Mouse (Mus musculus) yolk sac, embryonic 10.5 days (tissue): ENCODE results near the gene Olfr1009.
"Not testable (repeated sequence)": the region's sequence is repeated elsewhere in the genome, so short reads cannot be mapped to it uniquely, and the experiment has no call there.

Experiments used
- DNase-seq: peaks from one replicate; pipeline ENCODE4 v3.0.0-alpha.2; 2017; ENCODE audit warnings: low spot score

Gene Olfr1009

DNA sequence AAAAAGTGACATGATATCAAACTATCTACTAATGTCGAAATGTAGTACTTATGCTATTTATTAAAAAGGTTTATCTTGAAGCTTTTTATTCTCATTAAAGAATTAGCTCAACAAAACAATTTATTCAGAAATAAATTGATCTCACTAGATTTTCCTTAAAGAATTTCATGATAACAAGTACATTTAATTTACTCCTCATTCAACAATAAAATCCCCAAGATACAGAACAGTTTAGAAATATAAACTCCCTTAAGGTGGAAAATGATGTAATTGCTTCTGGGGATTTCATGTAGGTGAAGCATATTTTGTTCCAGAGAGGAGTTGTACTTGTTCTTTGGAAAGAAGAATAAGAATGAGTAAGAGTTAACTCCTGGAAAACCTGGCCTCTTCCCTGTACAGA, at the start of gene Olfr1009:
TSS of gene Olfr1009 (plus strand) at position 301 of the 400 bp plus-strand sequence.
- no peak for DNase-seq

DNA sequence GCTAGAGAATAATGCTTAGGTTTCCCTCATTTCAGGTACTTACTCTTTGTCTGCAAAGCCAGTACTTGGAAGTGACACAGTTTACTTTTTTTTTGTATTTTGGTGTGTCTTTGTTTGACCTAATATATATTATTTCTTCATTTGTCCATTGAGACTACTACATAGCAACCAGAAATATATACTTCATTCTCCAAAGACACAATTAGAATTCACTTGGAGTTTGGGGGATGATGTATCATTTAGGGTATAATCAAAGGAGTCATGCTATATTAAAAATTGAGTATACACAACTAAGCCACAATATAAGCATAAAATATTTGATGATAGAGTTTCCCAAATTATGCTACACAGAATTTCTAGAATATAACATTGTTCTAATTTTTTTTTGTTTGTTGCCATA, 36.6 kb upstream of the Olfr1009 start, which contains the start of gene Olfr1006:
TSS of gene Olfr1006 (minus strand) at position 101 of the 400 bp plus-strand sequence.
- no peak for DNase-seq

DNA sequence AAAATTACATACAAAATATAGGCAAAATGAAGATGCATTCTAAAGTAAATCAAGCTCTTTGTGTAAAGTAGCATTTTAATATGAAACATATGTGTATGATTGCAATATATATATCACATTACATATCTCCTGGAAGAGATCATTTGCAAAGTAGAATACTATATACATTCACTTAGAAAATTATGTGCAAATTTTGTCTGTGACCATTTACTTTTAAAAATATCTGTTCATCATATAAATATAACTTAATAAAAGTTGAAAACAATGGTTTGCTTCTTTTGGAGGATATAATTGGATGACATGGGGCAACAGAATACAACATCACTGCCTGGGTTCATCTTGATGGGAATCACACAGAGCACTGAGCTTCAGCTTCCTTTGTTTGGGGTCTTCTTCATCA, 26.1 kb upstream of the Olfr1009 start, which contains the start of gene Olfr1008:
TSS of gene Olfr1008 (plus strand) at position 301 of the 400 bp plus-strand sequence.
- DNase-seq = no peak

DNA sequence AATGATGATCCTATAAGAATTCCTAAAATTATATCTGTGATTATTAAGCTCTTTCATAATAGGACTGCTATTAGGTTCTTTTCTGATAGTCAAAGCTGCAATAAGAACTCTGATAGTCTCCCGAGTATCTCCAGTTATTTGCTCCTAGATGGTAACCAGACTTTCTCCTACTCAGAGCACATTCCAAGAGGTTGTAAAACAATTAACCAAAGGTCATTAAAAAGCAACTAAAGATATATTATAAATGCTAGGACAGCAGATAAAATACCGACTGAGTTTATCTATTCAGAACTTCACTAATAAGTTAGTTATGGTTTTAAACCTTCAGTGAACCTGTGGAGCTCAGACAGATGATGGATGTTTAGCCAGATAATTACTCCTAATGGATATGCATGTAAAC, 4.5 kb upstream of the Olfr1009 start:
- not testable (repeated sequence) for DNase-seq

DNA sequence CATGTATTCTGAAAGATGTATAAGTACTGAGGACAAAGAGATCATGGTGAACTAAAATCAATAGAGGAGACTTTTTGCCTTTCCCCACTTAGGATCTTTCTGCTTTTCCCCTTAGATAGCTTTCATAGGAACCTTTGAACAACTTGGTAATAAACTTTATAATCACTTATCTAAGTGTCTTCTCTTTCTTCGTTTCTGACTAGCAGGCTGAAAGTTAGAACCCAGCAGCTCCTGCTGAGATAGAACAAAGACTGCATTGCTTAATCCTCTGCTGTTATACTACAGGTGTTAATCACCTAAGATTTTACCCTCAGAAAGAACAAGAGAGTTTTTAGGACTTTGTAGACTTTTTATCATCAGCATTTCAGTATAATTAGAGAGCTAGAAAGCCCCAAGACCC, 4.1 kb upstream of the Olfr1009 start:
- no peak for DNase-seq

DNA sequence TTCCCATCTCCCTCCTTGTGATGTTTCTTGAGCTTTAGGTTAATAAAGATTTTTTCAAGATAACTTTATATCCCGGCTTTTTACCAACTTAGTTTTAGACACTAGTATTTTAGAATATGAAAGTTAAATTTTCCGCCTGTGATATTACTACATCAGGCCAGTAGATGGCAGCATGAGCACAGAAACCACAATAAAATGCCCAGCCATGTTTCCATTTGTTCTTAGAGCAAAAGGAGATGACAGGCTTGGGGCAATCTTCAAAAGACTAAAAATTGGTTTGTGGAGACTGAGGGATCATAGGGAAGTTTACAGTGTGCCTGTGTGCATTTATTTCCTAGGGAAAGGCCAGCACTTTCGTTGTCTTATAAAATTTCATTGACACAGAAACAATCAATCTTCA, 10.6 kb downstream of the Olfr1009 start:
- DNase-seq = no peak

DNA sequence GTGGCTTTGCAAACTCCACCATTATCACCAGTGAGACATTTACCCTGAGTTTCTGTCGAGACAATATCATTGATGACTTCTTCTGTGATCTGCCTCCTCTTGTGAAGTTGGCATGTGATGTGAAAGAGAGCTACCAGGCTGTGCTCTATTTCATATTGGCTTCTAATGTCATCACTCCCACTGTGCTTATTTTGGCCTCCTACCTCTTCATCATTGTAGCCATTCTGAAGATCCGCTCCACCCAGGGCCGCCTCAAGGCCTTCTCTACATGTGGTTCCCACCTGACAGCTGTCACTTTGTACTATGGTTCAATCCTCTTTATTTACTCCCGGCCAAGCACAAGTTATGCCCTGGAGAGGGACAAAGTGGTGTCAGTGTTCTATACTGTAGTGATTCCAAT, 38.6 kb downstream of the Olfr1009 start:
- DNase-seq = no peak

DNA sequence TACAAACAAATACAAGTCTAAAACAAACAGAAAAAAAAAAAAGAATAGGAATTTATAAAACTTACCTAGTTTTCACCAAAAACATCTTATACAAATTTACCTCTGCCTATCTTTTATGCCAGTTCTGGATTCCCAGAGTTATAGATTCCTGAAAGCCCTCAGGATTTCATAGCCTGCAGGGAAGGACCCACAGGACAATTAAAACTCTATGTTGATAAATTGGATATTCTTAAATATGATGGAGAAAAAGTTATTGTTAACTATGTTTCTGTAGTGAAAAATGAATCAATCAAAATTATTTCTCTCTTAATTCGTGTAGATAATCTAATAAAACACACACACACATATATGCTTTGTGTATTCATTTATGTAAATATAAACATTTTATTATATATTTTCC, 47.4 kb downstream of the Olfr1009 start, which contains the start of gene Olfr1012:
TSS of gene Olfr1012 (minus strand) at position 101 of the 400 bp plus-strand sequence.
- no peak for DNase-seq

DNA sequence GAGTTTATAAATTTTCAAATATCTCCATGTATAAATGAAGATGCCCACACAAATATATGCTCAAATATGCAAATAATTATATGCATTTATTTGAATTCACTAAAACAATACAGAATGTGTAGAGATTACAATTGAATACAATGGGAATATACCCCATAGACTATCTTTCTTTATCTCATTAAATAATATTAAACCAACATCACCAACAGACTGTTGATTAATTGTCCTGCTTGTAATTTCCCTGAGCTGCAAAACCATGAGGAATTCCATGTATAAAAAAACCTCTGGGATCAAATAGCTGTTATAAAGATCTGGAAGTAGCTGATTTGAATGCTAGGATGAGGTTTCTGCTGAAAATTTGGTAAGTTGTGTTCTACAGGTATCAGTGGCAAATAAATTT, 51.6 kb downstream of the Olfr1009 start, which contains the start of gene Olfr1013:
TSS of gene Olfr1013 (plus strand) at position 301 of the 400 bp plus-strand sequence.
- DNase-seq = no peak

DNA sequence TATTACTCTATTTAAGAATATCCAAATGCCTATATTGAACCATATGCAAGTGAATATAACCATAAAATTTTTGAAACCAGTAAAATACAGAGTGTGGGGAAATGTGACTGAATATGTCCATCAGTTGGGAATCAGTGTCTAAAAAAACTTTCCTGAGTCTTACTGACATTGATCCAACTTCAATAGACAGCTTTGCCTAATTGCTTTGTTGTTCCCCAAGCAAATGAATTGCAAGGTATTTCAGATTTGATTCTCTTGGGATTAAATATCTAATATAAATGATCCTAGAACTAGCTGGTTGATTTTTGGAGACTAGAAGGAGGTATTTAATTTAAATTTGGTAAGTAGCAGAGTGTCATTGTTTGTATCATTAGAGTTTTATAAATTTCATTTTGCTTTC, 57.2 kb downstream of the Olfr1009 start, which contains the start of gene Olfr1014:
TSS of gene Olfr1014 (plus strand) at position 301 of the 400 bp plus-strand sequence.
- no peak for DNase-seq
